Mouse (Mus musculus) induced T-regulatory cell, adult 2 months (primary cell): ENCODE data around the gene Cd37.
A peak's percentile ranks its signal among the peaks of the same experiment; 100 is the strongest.

Experiments
- DNase-seq: peaks from one replicate; pipeline ENCODE4 v3.0.0-alpha.2; 2012; ENCODE audit warnings: low read depth

Cd37 gene

DNA sequence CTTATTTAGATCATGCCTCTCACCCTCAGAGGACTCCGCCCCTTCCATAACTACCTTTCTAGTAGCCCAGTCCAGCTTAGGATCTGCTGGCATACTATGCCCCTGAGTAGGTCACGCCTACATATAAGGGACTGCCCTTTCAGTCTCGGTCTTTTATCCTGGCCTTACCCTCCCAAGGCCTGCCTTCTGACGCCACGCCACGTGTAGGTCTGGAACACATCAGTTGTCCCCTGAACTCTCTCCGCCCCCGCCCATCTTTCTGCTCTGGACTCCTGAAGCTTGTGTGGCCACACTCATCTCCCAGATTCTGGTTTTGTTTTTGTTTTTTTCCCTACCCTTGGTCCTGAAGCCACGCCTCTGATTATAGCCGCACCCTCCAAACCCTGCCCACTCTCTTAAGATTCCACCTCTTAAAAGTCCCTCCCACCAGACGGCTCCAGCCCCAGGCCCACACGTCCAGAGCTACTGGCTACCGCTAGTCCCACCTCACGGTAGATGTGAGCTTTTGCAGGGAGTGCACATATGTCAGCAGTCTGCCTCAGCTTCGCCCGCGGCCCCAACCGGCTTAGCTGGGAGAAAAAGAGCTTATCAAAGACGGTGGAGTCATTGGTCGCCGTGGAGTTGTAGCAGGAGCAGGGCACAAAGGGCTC is 3.9 kb downstream of the Cd37 start:
- no peak for DNase-seq

DNA sequence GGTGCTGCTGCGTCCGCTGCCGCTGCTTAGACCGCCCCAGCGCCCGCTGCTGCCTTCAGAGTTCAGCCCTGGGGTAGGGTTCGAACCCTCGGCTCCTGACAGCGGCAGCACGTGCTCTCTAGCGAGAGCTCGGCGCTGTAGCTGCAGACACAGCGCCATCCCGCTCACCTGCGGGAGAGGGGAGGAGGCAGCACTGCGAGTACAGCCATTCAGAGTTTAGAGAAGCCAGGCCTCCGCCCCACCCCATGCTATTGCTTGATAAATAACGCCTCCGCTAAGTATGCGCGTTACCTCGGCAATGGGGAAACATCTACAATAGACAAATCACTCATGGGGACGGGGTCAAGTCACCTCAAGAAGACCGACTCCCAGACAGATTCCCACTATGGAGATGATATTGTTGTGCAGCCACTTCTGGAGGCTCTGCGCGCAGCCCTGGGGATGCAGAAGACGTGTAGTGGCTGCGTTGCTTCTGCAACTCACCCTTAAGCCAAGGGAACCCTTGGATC is 4.5 kb downstream of the Cd37 start:
- DNase-seq = no peak

DNA sequence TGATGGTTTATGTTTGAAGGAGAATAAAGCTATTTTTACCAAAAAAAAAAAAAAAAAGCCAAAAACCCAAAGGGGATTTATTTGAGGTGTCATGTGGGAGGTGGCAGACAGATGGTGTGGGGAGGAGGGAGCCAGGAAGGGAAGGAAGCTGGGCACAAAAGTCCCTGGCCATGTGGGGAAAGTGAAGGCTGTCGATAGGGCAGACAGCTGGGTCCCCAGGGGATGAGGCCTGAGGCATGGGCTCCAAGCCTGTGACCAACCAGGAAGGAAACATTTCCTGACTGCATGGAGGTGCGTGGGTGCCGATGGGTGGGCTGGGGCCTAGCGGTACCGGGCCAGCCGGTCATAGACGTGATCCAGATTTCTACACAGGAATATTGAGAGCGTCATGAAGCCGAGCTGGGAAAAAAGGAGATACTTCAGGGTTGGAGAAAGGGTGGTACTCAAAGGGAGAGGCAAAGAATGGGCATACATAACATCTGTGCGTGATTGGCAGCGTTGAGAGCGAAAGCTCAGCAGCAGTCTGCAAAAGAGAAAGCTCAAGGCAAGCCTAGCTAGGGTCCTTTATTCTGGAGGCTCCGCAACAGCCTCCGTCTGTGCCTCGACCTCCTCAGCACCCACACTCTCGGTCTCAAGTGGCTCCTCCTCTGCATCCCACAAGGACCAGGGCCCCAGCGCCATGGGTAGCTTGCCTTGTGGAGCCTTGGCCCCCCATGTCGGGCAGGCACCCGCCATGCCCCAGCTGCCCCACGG is 5.2 kb downstream of the Cd37 start:
- DNase-seq = no peak

DNA sequence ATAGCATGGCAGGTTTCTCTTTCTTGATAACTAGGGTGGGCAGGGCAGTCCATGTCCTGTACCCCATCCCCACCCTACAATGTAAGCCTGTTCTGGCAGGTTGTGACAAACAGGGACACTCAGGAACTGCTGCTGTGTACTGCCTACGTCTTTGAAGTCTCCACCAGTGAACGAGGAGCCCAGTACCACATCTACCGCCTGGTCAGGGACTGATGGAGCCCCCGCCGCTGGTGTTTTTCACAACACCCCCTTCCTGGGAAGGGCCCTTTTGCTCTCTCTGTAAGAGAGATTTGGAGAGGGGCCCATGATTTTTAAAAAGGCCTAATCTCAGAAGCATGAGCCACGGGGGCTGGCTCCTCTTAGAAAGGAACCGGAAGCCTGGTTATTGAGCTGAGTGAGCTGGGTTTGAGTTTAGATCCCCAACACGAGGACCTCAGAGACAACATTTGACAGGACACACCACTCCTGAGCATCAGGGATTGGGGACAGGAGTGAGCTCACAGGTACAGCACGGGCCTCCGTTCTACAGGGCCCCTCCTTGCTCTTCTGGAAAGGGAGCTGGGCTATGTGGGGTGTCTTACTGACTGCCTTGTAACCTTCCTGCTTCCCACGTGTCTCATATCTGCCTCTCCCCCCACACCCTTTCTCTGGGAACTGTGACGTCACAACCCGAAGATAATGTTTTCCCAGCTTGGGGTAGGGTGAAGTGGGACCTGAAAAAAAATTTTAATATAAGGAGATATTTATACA is 6.0 kb downstream of the Cd37 start:
- no peak for DNase-seq

DNA sequence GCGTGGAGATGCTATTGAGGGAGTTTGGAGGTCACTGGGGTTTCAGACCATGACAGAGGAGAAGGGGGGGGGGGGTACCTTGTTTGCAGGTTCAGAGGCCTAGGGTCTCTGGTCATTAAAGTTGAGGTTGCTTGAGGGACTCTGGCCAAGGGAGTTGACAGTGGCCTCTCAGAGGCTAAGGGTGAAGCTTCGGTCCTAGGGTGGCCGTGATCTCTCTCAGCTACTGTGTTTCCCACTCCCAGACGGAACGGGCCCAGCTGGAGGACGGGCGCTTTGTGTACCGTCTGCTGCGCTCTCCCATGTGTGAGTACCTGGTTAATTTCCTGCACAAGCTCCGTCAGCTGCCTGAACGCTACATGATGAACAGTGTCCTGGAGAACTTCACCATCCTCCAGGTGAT is 7.0 kb downstream of the Cd37 start:
- no peak for DNase-seq

DNA sequence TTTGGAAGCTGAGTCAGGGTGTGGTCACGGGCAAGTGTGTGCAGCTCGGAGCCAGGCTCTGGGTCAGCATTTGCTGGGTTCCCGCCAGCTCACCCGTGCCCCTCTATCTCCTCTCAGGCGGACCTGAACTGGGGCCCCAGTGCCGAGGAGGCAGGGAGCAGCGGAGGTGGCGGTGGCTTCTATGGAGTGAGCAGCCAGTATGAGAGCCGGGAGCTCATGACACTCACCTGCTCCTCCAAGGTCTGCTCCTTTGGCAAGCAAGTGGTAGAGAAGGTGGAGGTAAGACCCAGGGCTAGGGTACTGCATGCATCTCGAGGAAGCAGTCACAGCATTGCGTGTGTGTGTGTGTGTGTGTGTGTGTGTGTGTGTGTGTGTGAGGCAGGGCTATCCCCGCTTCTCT is 7.7 kb downstream of the Cd37 start:
- DNase-seq = no peak

DNA sequence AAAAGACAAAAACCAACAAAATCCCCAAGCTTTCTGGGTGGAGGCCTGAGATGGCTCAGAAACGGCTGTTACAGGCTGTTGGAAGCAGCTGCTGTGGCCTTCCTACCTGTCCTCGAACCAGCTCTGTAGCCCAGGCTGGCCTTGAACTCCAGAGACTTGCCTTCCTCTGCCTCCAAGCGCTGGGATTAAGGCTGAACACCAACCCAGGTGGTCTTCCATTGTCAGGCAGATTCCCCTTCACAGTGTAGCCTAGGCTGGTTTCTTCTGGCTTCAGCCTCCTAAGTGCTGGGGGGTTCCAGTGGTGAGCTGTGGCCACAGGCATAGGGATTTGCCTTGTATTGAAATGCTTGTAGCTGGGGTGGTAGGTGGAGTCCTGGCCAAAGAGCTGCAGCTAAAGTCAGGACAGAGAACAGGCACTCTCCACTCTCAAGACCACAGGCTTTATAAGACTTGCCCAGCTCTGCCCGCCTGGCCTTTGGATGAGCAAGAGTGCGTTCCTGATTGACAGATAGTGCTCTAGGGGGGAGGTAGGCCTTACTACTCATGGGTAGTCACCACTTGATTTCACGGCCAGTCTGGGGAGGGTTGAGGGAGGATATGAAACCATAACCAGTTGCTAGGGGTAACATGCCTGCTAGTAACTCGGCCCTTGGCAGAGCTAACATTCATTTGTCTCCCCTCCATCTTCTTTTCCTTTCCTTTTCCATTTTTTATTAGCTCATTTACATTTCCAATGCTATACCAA is 9.3 kb downstream of the Cd37 start:
- no peak for DNase-seq

DNA sequence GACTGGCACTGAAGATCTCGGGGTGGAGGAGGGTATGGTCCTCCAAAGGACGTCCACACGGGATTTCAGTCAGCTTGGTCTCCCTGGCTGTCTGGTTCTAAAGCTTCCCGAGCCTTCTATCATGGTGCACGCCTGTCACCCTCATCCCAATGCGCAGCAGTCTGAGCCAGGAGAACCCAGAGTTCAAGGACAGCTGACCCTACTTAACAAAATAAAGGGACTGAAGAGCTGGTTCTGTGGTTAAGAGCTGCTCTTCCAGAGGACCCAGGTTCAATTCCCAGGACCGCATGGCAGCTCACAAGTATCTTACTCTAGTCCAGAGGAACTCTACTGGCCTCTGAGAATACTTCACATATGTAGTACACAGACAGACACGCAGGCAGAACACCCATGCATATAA is 9.9 kb downstream of the Cd37 start:
- no peak for DNase-seq

DNA sequence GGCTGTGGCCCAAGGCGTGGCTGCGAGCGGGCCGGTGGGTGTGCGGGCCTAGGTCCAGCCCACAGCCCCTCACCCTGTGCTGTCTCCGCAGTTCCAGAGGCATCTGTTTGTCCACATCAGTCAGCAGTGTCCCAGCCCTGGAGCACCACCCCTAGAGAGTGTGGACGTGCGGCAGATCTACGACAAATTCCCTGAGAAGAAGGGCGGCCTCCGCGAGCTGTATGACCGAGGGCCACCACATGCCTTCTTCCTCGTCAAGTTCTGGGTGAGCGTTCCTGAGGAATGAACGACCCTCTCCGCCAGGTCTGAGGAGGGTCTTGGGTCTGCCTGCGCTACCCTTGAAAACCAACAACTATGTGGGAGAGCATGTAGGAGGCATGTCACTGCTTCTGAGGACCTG is 10.4 kb downstream of the Cd37 start:
- no peak for DNase-seq

DNA sequence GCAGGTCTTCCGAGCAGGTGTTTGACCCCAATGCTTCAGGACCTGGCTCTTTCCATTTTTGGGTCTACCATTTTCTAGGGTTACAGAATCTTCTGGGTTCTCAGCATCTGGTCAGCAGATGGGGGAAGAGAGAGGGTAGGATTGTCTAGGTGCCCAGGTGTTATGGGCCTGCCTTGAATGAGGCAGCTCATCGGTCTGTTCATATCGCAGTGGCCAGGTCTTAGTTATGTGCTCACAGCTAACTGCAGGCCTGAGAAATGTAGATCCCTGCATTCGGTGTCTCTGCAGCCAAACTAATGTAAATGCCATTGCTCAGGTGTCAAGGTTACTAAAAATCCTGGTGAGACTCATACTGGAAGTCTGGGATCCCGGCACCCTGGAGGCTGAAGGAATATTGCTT is 12.5 kb downstream of the Cd37 start:
- no peak for DNase-seq

DNA sequence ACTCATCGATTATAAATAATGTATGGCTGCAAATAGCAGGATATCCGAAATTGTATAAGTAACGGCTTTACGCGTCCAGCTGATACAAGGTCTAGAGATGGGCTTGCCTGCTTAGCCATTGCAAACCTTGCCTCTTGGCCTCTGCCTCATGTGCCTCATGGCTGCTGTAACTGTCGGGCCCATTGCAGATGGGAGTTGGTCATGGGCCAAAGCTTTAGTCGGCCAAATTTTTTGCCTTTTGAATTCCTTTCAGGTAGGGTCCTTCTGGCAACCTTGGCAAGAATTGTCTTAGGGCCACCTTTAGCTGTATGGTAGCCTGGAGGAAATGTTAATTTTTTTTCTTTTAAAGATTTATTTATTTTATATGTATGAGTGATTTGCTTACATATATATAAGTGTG is 14.1 kb downstream of the Cd37 start:
- no peak for DNase-seq

DNA sequence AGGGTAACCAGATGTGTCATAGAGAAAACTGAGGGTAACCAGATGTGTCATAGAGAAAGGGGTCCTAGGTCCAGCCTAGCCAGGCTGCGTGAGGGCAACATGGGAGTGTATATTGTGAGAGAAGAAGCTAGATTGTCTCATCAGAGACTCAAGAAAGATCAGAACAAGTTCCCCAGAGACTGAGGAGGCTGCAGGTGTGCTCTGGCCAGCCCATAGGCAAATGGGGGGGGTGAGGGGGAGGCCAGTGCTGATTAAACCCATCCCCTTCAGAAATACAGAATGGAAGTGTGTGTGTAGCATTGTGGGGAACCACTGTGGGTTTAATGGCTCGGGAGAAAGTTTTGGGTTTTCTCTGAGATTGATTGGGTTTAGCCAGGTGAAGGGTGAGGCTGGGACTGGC is 17.2 kb downstream of the Cd37 start:
- no peak for DNase-seq

DNA sequence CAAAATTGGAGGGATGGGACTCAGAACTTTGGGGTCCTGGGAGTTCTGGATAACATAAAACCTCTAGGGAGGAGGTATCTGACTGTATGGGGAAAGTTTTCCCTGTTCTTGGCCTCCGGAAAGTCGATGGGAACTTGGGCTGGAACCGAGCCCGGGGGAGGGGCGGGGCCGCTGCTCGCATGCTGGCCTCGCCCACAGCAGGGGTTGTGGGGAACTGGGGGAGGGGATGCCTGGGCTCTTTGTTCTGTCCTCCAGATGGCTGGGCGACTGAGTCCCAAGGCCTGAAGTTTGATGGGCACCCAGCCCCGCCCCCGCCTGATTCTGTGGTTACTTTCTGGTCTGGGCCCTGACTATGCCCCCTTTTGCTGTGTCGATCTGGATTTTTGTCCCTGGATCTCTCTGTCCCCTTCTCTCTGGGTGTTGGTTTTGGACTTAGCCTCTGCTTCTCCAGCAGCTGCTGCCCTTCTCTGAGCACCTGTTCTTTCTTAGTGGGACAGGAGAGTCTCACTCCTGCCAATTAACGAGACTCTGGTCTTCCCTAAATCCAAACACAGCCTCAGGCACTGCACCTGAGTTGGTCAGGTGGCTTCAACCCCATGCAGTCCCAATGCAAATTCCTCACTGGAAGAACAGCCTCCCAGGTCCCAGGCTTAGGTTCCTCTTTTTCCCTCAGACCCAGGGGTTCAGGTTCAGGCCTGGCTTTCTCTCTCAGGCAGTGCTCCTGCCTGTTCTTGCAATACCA is 22.3 kb downstream of the Cd37 start:
- no peak for DNase-seq

DNA sequence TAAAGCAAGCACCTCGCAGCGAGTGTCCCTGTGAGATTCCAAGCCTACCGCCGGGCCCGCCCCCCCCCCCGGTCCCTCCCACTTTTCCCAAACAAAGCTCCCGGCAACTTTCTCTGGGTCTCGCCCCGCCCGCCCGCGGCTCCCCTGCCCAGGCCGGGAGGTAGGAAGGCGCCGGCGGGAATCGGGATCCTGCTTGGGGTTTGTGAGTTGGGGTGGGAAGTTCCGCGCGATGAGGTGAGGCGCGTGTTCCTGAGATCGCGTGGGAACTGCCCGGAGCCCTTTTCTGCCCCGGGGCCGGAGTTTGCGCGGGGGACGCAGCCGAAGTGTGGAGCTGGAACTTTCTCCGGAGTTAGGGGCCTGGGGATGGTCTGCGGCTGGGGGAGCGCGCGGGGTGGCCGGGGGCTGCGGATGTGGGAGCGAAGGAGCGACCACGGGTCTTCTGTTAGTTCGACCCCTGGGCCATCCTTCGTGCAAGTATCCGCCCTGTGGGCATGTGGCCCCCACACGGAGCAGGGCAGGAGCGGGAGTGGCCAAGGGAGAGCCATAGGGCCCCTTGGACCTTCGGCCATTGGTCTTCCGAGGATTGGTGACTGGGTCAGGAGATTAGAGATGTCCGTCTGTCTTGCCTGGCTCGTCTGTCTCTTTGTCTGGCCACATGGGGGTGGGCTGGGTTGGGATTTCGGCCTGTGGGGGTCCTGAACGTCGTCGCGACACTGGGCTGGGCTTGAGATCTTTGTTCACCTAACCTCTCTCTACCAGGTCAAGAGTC is 23.1 kb downstream of the Cd37 start, which contains the start of gene Tead2:
Tead2 (plus strand) TSS at position 81 of the 769 bp plus-strand sequence.
- DNase-seq = no peak

DNA sequence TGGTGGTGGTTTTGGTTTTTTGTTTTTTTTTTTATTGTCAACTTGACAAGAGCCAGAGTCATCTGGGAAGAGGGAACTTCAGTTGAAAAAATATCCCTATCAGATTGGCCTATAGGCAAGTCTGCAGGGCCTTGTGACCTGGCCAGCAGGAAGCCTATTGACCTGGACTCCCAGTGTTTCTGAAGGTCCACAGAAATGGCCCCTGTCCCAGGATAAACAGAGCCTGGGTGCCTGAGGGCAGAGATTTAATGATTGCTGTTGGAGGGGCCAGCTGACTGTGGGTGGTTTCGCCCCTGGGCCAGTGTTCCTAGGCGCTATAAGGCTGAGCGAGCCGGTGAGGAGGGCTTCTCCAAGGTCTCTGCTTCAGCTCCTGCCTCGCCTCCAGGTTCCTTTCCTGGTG is 25.2 kb downstream of the Cd37 start:
- DNase-seq = no peak

DNA sequence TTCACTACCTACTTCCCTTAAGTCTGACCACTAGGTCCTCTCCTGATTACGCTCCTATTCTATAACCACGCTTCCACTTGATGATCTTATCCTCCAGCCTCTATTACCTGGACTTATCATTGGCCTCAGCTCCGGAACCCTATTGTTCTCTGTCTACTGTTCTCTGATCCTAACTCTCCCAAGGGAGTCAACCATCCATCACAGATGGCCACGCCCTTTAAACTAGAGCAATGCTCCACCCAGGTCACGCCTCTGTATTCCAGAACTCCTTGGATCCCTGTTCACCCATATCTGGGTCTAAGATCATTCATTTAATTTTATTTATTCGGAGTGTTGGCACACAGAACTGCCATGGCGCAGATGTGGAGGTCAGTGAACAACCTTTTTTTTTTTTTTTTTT is 26.6 kb downstream of the Cd37 start:
- DNase-seq = peak; percentile 21

DNA sequence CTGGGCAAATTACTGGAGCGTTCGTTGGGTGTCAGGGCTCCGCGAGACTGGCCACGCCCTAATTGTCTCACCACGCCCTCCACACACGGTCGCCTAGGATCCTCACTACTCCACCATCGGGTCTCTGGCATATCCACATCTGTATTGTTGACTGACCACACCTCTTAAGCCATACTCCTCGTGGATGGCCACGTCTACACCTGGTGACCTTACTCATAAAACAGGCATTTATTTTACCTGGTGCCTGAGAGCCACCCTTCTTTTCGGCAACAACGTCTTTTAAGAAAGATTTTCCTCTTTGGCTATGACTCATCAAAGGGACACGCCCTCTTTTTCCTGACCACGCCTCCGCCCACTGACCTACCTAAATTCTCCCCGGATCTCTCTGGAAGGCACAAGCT is 27.1 kb downstream of the Cd37 start, which contains the start of gene Dkkl1:
Dkkl1 (minus strand) TSS at position 297 of the 401 bp plus-strand sequence.
- DNase-seq = peak; percentile 71

DNA sequence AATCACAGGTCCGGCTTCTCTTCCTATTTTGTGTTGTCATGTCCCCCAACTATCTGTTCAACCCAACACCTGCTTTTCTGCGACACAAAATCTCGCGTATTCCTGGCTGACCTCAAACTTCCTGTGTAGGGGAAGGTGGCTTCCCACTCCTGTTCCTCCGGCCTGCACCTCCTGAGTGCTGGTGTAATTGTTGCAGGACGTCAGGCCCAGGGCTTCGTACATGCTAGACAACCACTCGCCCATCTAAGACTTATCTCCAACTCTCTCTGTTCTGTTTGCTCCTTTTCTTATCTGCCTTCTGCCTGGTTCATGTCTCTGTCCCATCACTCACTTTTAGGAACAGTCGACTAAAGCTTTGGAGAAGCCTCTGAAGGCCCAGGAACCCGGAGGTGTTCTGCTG is 27.8 kb downstream of the Cd37 start:
- DNase-seq = peak; percentile 55

DNA sequence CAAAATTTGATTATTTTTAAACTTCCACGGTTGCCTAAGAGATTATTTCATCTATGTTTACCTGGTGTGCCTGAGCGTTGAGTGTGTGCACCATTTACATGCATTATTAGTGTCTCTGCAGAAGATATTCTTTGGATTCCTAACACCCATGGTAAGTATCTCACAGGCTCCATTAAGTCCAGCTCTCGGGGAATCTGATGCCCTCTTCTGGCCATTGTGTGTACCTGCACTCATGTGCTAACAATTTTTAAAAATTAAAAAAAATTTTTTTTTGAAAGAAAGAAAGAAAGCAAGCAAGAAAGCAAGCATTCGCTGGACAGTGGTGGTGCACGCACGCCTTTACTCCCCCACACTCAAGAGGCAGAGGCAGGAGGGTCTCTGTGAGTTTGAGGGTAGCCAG is 30.7 kb downstream of the Cd37 start:
- DNase-seq = peak; percentile 22

DNA sequence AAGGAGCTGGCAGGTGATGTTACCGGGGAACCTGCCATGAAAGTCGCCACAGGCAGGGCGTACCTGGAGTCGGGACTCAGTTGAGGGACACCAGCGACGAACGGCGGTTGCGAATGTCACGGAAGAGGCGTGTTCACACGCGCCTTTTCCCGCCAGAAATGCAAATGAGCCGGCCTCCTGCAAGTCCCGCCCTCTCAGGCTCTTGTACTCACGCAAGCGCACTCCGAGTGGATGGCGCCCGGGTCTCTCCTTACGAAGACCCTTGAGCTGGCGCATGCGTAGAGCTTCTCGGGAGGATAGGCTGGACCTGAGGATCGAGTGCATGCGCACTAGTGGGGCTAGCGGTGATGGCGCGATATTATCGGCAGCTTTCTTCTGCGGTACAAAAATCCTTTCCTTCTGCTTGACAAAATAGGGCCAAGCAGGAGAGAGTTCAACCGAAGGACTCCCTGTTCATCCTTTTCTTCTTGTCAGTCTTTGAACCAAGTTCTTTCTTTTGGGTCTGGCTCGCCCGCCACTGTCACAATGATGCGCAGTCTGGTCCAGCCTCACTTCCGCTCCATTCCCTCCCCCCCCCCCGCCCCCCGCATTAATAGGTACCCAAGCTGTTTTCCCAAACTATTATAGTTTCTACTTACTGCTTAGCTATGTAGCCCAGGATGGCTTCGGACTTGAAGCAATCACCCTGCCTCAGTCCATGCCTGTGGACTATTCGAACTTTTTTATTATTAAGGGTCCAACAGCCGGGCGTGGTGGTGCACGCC is 34.4 kb downstream of the Cd37 start, which contains the start of gene Ccdc155:
Ccdc155 (minus strand) TSS at position 513 of the 764 bp plus-strand sequence.
- DNase-seq = peak; percentile 98
